Mouse (Mus musculus) heart, embryonic 11.5 days (tissue): ENCODE results near the gene Tchh. TPM values are rescaled to one million over a fixed set of nuclear protein-coding genes. Genes with fewer than 3 reads are reported as not detected.

Experiments
- microRNA-seq: library from miRNA; unstranded; fragments of <30 nt; microRNA quantifications from one replicate; pipeline ENCODE4, GENCODE M21; 2016; ENCODE audit warnings: borderline number of aligned reads
- polyA plus RNA-seq: library from polyadenylated mRNA; unstranded; fragments of >200 nt; fragmentation: Nextera tagmentation; extraction: Ambion mirVana; gene quantifications from 2 replicates; pipeline ENCODE4 v1.2.1, GENCODE M21; 2014

The Tchh gene
- polyA plus RNA-seq, 1 experiment from 2014 or later = 0.76 TPM

Small RNAs within 50 kb of the gene (microRNA-seq; reads per million reads assigned to microRNA genes)
- not detected for gene Gm22752

Other genes starting within 250 kb of the Tchh start
- gene Flg2, start 245.1 kb upstream of the Tchh start, polyA plus RNA-seq = not detected in 2 replicates
- not detected in 2 replicates for gene Flg, start 168.8 kb upstream of the Tchh start, polyA plus RNA-seq
- not detected in 2 replicates for gene Hrnr, start 122.6 kb upstream of the Tchh start, polyA plus RNA-seq
- gene Rptn, start 48.6 kb upstream of the Tchh start, polyA plus RNA-seq = not detected in 2 replicates
- gene Tchhl1, start 26.4 kb downstream of the Tchh start, polyA plus RNA-seq = not detected in 2 replicates
- gene S100a11, start 78.2 kb downstream of the Tchh start, polyA plus RNA-seq = 733 and 790 TPM in 2 replicates
- 216 and 222 TPM in 2 replicates for gene S100a10, start 112.8 kb downstream of the Tchh start, polyA plus RNA-seq
- not detected in 2 replicates for gene Tdpoz2, start 210.4 kb downstream of the Tchh start, polyA plus RNA-seq
- gene Tdpoz1, start 234.0 kb downstream of the Tchh start, polyA plus RNA-seq = not detected in 2 replicates